Mouse (Mus musculus) adrenal gland, postnatal 25 days (tissue): ENCODE results near the gene Gm13102. TPM values are rescaled to one million over a fixed set of nuclear protein-coding genes. Genes with fewer than 3 reads are reported as not detected.
"Not testable (repeated sequence)": the region's sequence is repeated elsewhere in the genome, so short reads cannot be mapped to it uniquely, and the experiment has no call there.

ENCODE experiments used
- DNase-seq: peaks from one replicate; pipeline ENCODE4 v3.0.0; 2021; ENCODE audit warnings: mixed read lengths
- long read RNA-seq: library from polyadenylated mRNA; stranded (forward); transcript quantifications from one replicate; pipeline ENCODE4 v2.0.0, GENCODE M21; 2021
- total RNA-seq: library from RNA; stranded (reverse); gene quantifications from 2 replicates; pipeline ENCODE4 v1.2.3, GENCODE M21; 2021

Gene Gm13102
- total RNA-seq = not detected in 2 replicates
- long read RNA-seq = 0 reads

GRCm38 (mm10) chr4:144106174-144106573 is at the start of gene Gm13102:
Gene Gm13102, plus strand, starts transcription at chr4:144106474.
- DNase-seq = not testable (repeated sequence)

- DNase-seq = not testable (repeated sequence)
Observed at GRCm38 (mm10) chr4:144058826-144059225, 47.4 kb upstream of the Gm13102 start, which contains the start of gene Pramel4. Gene Pramel4, plus strand, starts transcription at chr4:144059126.

Other genes with a start within 250 kb of the Gm13102 start
- gene Pramef6, start 206.1 kb upstream of the Gm13102 start, total RNA-seq = not detected in 2 replicates
- gene Pramef25, start 155.5 kb upstream of the Gm13102 start, total RNA-seq = not detected in 2 replicates
- not detected in 2 replicates for gene Gm13101, start 139.5 kb upstream of the Gm13102 start, total RNA-seq
- gene Pramef17, start 112.1 kb upstream of the Gm13102 start, total RNA-seq = not detected in 2 replicates
- gene Pramel4, start 47.3 kb upstream of the Gm13102 start, total RNA-seq = not detected in 2 replicates
- gene Oog3, start 56.2 kb downstream of the Gm13102 start, total RNA-seq = not detected in 2 replicates
- not detected in 2 replicates for gene Oog2, start 84.2 kb downstream of the Gm13102 start, total RNA-seq
- not detected in 2 replicates for gene C87977, start 106.8 kb downstream of the Gm13102 start, total RNA-seq
- gene Pramel5, start 174.0 kb downstream of the Gm13102 start, total RNA-seq = not detected in 2 replicates
- not detected in 2 replicates for gene Gm13128, start 223.8 kb downstream of the Gm13102 start, total RNA-seq